Mouse (Mus musculus) liver, embryonic 14.5 days (tissue): Measurements from ENCODE around the gene Stbd1.

Experiments
- CTCF ChIP-seq: IDR thresholded peaks from 2 replicates; pipeline ENCODE4 v1.5.1; 2016; ENCODE audit warnings: antibody characterized with exemption, low read depth, control low read depth
- EP300 ChIP-seq: IDR thresholded peaks from 2 replicates; pipeline ENCODE4 v1.6.1; 2016; ENCODE audit warnings: antibody characterized with exemption, low read depth

GRCm38 (mm10) chr5:92635891-92636290 lies 33.0 kb downstream of the Stbd1 start:
- no peak for TF ChIP-seq CTCF
- TF ChIP-seq EP300 = no peak
